Mouse (Mus musculus): Measurements from ENCODE around the gene C330007P06Rik. TPM values are rescaled to one million over a fixed set of nuclear protein-coding genes. Genes with fewer than 3 reads are reported as not detected.

C330007P06Rik gene
- total and polyA plus RNA-seq, 2 experiments from 2014 or later = 16.9 to 22.0 TPM

DNA sequence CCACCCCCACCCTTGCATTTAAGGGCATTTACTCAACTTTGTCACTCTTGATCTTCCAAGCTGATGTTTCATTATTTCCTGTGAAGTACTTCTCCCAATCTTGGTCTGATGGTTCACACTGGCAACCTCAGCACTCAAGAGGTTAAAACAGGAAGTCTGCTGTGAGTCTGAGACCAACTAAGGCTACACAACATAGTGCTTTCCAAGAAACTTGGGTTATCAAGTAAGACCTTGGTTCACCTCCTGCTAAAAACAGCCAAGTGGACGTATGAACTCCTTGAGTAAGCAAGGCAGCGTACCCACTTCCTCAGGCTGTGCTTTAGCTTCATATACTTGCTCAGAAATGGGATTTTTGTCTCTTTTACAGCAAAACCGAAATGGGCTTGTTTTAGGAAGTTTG, 3.5 kb downstream of the C330007P06Rik start:
- DNase-seq (ENCODE audit: low spot score) = no peak

DNA sequence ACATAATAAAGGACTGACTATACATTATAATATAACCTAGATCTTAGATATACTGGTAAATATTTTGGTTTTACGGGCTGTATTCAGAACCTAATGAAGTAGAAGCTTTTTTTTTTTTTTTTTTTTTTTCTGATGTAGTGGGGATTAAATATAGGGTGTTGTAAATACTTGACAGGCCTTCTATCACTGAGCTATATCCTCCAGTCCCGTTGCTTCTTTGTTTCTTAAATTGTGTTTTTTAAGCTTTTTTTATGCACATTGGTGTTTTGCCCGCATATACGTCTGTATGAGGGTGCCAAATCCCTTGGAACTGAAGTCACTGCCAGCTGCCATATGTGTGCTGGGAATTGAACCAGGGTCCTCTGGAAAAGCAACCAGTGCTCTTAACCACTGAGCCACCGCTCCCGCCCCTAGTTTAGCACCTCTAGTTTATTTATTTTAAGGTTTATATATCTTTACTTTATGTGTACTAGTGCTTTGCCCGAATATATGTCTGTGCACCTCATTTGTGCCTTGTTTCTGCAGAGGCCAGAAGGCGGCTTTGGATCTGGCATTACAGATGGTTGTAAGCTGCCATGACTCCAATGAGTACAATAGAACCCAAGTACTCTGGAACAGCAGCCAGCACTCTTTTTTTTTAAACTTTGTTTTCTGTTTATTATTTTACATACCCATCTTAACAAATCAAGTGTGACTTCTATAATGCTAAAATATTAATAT, 9.1 kb downstream of the C330007P06Rik start:
- WGBS = 49% methylated on average over 8 of the region's 8 CpGs
- peak overlapping the region; percentile 39 for H3K4me3 ChIP-seq (ENCODE audit: low read depth, low read length)
- no peak overlapping the region for H3K9ac ChIP-seq (replicated peaks; ENCODE audit: low read length, poor library complexity, severe bottlenecking)
- peak overlapping the region; percentile 36 for H3K4me2 ChIP-seq (ENCODE audit: low read depth, low read length, poor library complexity, severe bottlenecking)
- no peaks in the 10 kb centered on the region for H3K27me3 ChIP-seq (ENCODE audit: insufficient read depth, low read length)
- ATAC-seq (ENCODE audit: low FRiP score) (no peak; the same call in 1 of the 2 replicates), DNase-seq (ENCODE audit: low spot score) (no peak)
- no peaks in the 10 kb centered on the region for H3K36me3 ChIP-seq (ENCODE audit: insufficient read depth, low read length)
- no peaks in the 10 kb centered on the region for H3K4me1 ChIP-seq (ENCODE audit: insufficient read depth, low read length)
- no peak overlapping the region for H3K27ac ChIP-seq (ENCODE audit: low read depth, low read length)
- H3K9me3 ChIP-seq (ENCODE audit: low read length) = no peaks in the 10 kb centered on the region
- no peak for TF ChIP-seq CTCF (IDR thresholded peaks at IDR 0.05)

More for the DNA sequence above, 3.5 kb downstream of the C330007P06Rik start:
- no peak overlapping the region for H3K27ac ChIP-seq (ENCODE audit: low read depth, low read length)
- no peaks in the 10 kb centered on the region for H3K9me3 ChIP-seq (ENCODE audit: low read length)
- no peaks in the 10 kb centered on the region for H3K36me3 ChIP-seq (ENCODE audit: insufficient read depth, low read length)
- WGBS = 81% methylated on average over 3 of the region's 3 CpGs
- H3K9ac ChIP-seq (replicated peaks; ENCODE audit: low read length, poor library complexity, severe bottlenecking) = no peak overlapping the region
- ATAC-seq (ENCODE audit: low FRiP score) = no peak
- no peak overlapping the region for H3K4me3 ChIP-seq (ENCODE audit: low read depth, low read length)
- no peaks in the 10 kb centered on the region for H3K27me3 ChIP-seq (ENCODE audit: insufficient read depth, low read length)
- TF ChIP-seq CTCF (IDR thresholded peaks at IDR 0.05) = no peak
- H3K4me2 ChIP-seq (ENCODE audit: low read depth, low read length, poor library complexity, severe bottlenecking) = no peak overlapping the region
- no peaks in the 10 kb centered on the region for H3K4me1 ChIP-seq (ENCODE audit: insufficient read depth, low read length)

DNA sequence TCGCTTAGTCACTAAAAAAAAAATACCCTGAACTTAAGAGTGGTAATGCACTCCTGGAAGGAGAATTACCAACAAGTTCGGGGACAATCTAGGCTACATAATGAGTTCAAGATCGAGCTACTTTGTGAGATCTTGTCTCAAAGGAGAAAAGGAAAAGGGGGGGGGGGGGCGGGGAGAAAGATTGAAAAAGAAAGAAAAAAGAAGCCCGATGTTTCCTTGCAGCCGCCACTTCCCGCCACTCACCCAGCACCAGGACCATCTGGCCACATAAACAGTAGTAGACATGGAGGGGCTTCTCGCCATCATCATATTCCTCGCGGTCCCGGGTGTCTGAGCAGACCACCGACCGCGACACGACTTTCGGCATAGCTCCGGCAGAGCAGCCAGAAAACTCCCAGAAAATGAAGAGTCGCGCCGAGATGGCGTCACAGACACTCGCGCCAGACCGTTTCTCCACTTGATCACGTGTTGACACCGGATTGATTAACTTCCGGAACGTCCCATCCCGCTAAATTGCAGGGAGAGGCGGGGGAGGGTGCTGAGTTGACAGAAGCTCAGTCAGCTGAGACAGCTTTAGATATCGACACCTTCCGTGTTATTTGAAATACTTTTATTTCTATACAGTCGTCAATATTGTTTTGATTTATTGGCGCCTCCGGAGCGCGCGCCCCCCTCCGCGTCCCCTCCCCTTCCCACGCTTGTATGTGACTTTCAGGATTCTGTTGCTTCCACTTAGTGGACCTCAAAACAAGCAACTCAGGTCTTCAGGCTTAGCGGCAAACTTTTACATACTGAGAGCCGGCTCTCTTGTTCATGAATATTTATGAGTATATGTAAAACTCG, 9.9 kb downstream of the C330007P06Rik start:
- 0 out of 2 replicates have a peak overlapping the region, but pooled peaks have one; percentile 19 for H3K9ac ChIP-seq (replicated peaks; ENCODE audit: low read length, poor library complexity, severe bottlenecking)
- TF ChIP-seq CTCF (IDR thresholded peaks at IDR 0.05) = no peak
- no peak overlapping the region for H3K27ac ChIP-seq (ENCODE audit: low read depth, low read length)
- H3K9me3 ChIP-seq (ENCODE audit: low read length) = no peaks in the 10 kb centered on the region
- no peaks in the 10 kb centered on the region for H3K27me3 ChIP-seq (ENCODE audit: insufficient read depth, low read length)
- peak overlapping the region; percentile 44 for H3K4me2 ChIP-seq (ENCODE audit: low read depth, low read length, poor library complexity, severe bottlenecking)
- 18% methylated on average over 43 of the region's 44 CpGs for WGBS
- peak overlapping the region; percentile 39 for H3K4me3 ChIP-seq (ENCODE audit: low read depth, low read length)
- ATAC-seq (ENCODE audit: low FRiP score) = peak; percentile 90
- H3K4me1 ChIP-seq (ENCODE audit: insufficient read depth, low read length) = no peaks in the 10 kb centered on the region
- DNase-seq (ENCODE audit: low spot score) = peak; percentile 87
- H3K36me3 ChIP-seq (ENCODE audit: insufficient read depth, low read length) = no peaks in the 10 kb centered on the region

DNA sequence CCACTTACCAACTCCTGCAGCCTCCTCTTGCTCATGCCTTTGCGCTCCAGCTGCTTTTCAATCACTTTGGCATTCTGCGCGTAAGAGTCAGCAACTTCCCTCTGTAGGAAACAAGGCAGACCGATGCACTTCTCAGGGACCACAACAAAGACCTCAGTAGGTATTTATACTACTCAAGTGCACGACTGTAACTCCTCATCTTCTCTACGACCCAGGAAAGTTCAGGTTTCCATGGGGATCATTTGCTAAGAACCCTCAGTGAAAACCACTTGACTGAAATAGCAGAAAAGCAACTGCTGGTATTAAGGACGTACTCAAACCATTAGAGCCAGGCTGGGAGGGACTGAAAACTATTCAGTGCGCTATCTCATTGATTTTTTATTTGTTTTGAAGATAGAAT, 21.3 kb downstream of the C330007P06Rik start:
- 84% methylated on average over 8 of the region's 8 CpGs for WGBS
- Histone ChIP-seq H3K27ac (ENCODE audit: low read depth, low read length) (no peak overlapping the region), H3K9me3 (ENCODE audit: low read length) (no peaks in the 10 kb centered on the region), H3K4me1 (ENCODE audit: insufficient read depth, low read length) (no peaks in the 10 kb centered on the region), H3K4me2 (ENCODE audit: low read depth, low read length, poor library complexity, severe bottlenecking) (no peak overlapping the region), H3K9ac (replicated peaks; ENCODE audit: low read length, poor library complexity, severe bottlenecking) (no peak overlapping the region), H3K4me3 (ENCODE audit: low read depth, low read length) (no peak overlapping the region), H3K36me3 (ENCODE audit: insufficient read depth, low read length) (no peaks in the 10 kb centered on the region), H3K27me3 (ENCODE audit: insufficient read depth, low read length) (no peaks in the 10 kb centered on the region)
- TF ChIP-seq CTCF (IDR thresholded peaks at IDR 0.05) = no peak
- DNase-seq (ENCODE audit: low spot score) (no peak), ATAC-seq (ENCODE audit: low FRiP score) (no peak)

DNA sequence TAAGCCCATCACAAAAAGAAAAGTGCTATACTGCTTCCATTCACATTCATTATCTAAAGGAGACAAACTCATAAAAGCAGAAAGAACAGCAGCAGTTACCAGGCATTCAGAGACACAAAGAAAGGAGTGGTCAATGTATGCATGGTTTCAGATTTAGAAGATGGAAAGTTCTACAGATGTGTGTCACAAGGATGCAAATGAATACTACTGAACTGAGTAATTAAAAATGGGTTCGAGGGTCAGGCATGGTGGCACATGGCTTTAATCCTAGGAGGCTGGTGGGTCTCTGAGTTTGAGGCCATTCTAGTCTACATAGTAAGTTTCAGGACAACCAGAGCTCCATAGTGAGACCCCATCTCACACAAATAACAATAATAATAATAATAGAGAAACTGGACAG, 26.8 kb downstream of the C330007P06Rik start:
- H3K9ac ChIP-seq (replicated peaks; ENCODE audit: low read length, poor library complexity, severe bottlenecking) = no peak overlapping the region
- H3K9me3 ChIP-seq (ENCODE audit: low read length) = no peaks in the 10 kb centered on the region
- no peak overlapping the region for H3K27ac ChIP-seq (ENCODE audit: low read depth, low read length)
- no peaks in the 10 kb centered on the region for H3K27me3 ChIP-seq (ENCODE audit: insufficient read depth, low read length)
- TF ChIP-seq CTCF (IDR thresholded peaks at IDR 0.05) = no peak
- WGBS = 80% methylated on average over 1 of the region's 1 CpGs
- H3K4me3 ChIP-seq (ENCODE audit: low read depth, low read length) = no peak overlapping the region
- DNase-seq (ENCODE audit: low spot score) (no peak), ATAC-seq (ENCODE audit: low FRiP score) (no peak)
- H3K4me1 ChIP-seq (ENCODE audit: insufficient read depth, low read length) = no peaks in the 10 kb centered on the region
- H3K36me3 ChIP-seq (ENCODE audit: insufficient read depth, low read length) = no peaks in the 10 kb centered on the region
- no peak overlapping the region for H3K4me2 ChIP-seq (ENCODE audit: low read depth, low read length, poor library complexity, severe bottlenecking)

All from midbrain, postnatal 0 days (tissue).